Mouse (Mus musculus) B cell, adult (primary cell): Measurements from ENCODE around the gene Nbeal2. TPM values are rescaled to one million over a fixed set of nuclear protein-coding genes. Genes with fewer than 3 reads are reported as not detected.

Experiments used
- total RNA-seq: library from RNA; stranded (reverse); gene quantifications from 4 replicates; pipeline ENCODE4 v1.2.4, GENCODE M21; 2023; ENCODE audit not compliant: inconsistent age

Nbeal2 gene
- total RNA-seq = 35.1 to 39.2 TPM (median 37.6 TPM) in 4 replicates

GRCm38 (mm10) chr9:110653655-110654461, at the start of gene Nbeal2:
Gene Nbeal2 (minus strand): TSS chr9:110654161.

GRCm38 (mm10) chr9:110656249-110657221, 2.6 kb upstream of the Nbeal2 start, which contains the start of gene Ccdc12:
Gene Ccdc12 (plus strand): TSS chr9:110656503.

GRCm38 (mm10) chr9:110624361-110625166, 29.4 kb downstream of the Nbeal2 start, which contains the start of gene Nradd:
Gene Nradd (minus strand): TSS chr9:110624452.

Other genes starting within 250 kb of the Nbeal2 start
- gene Ptpn23, start 245.9 kb downstream of the Nbeal2 start, total RNA-seq = 132 to 147 TPM (median 139 TPM) in 4 replicates
- gene Ngp, start 234.4 kb downstream of the Nbeal2 start, total RNA-seq = 1.5 to 3.0 TPM (median 2.4 TPM) in 4 replicates
- 43.6 to 51.6 TPM (median 47.2 TPM) in 4 replicates for gene Klhl18, start 177.5 kb downstream of the Nbeal2 start, total RNA-seq
- gene Kif9, start 177.2 kb downstream of the Nbeal2 start, total RNA-seq = 2.5 to 5.5 TPM (median 3.6 TPM) in 4 replicates
- gene Setd2, start 121.6 kb downstream of the Nbeal2 start, total RNA-seq = 201 to 233 TPM (median 213 TPM) in 4 replicates
- gene Nradd, start 29.7 kb downstream of the Nbeal2 start, total RNA-seq = 1.1 to 3.8 TPM (median 1.8 TPM) in 4 replicates
- gene Ccdc12, start 2.3 kb upstream of the Nbeal2 start, total RNA-seq = 86.7 to 110 TPM (median 103 TPM) in 4 replicates
- gene Myl3, start 87.7 kb upstream of the Nbeal2 start, total RNA-seq = not detected in 4 replicates
- gene Pth1r, start 93.0 kb upstream of the Nbeal2 start, total RNA-seq = not detected in 4 replicates
- not detected in 4 replicates for gene Prss42, start 144.0 kb upstream of the Nbeal2 start, total RNA-seq
- not detected in 4 replicates for gene Prss44, start 159.8 kb upstream of the Nbeal2 start, total RNA-seq
- gene Prss43, start 172.5 kb upstream of the Nbeal2 start, total RNA-seq = not detected in 4 replicates
- gene Prss45, start 180.4 kb upstream of the Nbeal2 start, total RNA-seq = not detected in 4 replicates
- not detected in 4 replicates for gene Prss46, start 190.3 kb upstream of the Nbeal2 start, total RNA-seq
- not detected in 4 replicates for gene Prss50, start 203.8 kb upstream of the Nbeal2 start, total RNA-seq
- gene Als2cl, start 225.7 kb upstream of the Nbeal2 start, total RNA-seq = 0.22 to 2.5 TPM in 2 of 4 replicates, not detected in the others
- gene Tmie, start 226.0 kb upstream of the Nbeal2 start, total RNA-seq = not detected in 4 replicates